Mouse (Mus musculus) forebrain, embryonic 12.5 days (tissue): ENCODE results near the gene Aen. TPM values are rescaled to one million over a fixed set of nuclear protein-coding genes. Genes with fewer than 3 reads are reported as not detected.

Experiments used
- ATAC-seq: fragments of 200-750 bp; cut with Nextera tagmentation; 2 replicates; pipeline ENCODE4 v1.8.0; 2017; ENCODE audit warnings: moderate TSS enrichment; ENCODE audit not compliant: low FRiP score
- H3K27ac ChIP-seq: fragments of 300-500 bp; sonication (generic); 2 replicates; pipeline ENCODE4 v1.5.1; 2016; ENCODE audit warnings: mild to moderate bottlenecking
- H3K27me3 ChIP-seq: fragments of 300-500 bp; sonication (generic); 2 replicates; pipeline ENCODE4 v1.6.1; 2016; ENCODE audit warnings: mild to moderate bottlenecking
- H3K36me3 ChIP-seq: fragments of 300-500 bp; sonication (generic); replicated peaks from 2 replicates; pipeline ENCODE4 v1.6.1; 2016; ENCODE audit warnings: mild to moderate bottlenecking
- H3K4me1 ChIP-seq: fragments of 300-500 bp; sonication (generic); 2 replicates; pipeline ENCODE4 v1.6.1; 2016
- H3K4me2 ChIP-seq: fragments of 300-500 bp; sonication (generic); 2 replicates; pipeline ENCODE4 v1.6.1; 2016; ENCODE audit warnings: mild to moderate bottlenecking, moderate library complexity
- H3K4me3 ChIP-seq: fragments of 300-500 bp; sonication (generic); replicated peaks from 2 replicates; pipeline ENCODE4 v1.5.1; 2016; ENCODE audit warnings: mild to moderate bottlenecking
- H3K9ac ChIP-seq: fragments of 300-500 bp; sonication (generic); 2 replicates; pipeline ENCODE4 v1.6.1; 2016; ENCODE audit warnings: mild to moderate bottlenecking
- H3K9me3 ChIP-seq: fragments of 300-500 bp; sonication (generic); 2 replicates; pipeline ENCODE4 v1.6.1; 2016
- WGBS: fragments of 180-500 bp; shearing (Covaris S2); methylation state at CpG from one replicate; pipeline ENCODE4 v1.1.7; 2016; 5-methylcytosine and 5-hydroxymethylcytosine counted together
- polyA plus RNA-seq: library from polyadenylated mRNA; unstranded; fragments of >200 nt; fragmentation: Nextera tagmentation; extraction: Ambion mirVana; gene quantifications from 2 replicates; pipeline ENCODE4 v1.2.1, GENCODE M21; 2016

Gene Aen
- polyA plus RNA-seq, 1 experiment from 2014 or later: 55.2 TPM

DNA sequence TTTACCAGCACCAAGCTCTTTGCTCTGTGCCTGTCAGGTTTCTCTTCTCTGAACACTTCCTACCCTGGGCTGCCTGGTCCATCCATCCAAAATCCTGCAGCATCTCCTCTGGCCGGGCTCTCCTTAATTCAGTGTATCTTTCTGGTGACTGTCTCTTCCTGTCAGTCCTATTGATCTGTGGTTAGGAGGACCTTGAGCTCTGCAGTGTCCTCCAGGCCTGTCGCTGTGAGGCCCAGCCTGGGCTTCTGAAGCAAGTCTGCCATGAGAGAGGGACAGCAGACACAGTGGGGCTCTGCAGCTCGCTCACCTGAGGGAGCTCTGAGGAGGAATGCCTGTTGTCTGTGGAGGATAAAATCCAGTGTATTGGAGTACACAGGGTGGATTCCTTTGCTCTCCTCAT lies 1.9 kb downstream of the Aen start:
- Histone ChIP-seq H3K4me1 (peaks cover 23% of the 10 kb centered on the region), H3K36me3 (peaks cover 16% of the 10 kb centered on the region), H3K4me2 (no peak overlapping the region), H3K9ac (no peak overlapping the region), H3K27me3 (peaks cover 4% of the 10 kb centered on the region; the same call in 1 of the 2 replicates), H3K4me3 (no peak overlapping the region), H3K27ac (no peak overlapping the region), H3K9me3 (no peaks in the 10 kb centered on the region)
- no peak for ATAC-seq
- 93% methylated on average over 3 of the region's 3 CpGs for WGBS

DNA sequence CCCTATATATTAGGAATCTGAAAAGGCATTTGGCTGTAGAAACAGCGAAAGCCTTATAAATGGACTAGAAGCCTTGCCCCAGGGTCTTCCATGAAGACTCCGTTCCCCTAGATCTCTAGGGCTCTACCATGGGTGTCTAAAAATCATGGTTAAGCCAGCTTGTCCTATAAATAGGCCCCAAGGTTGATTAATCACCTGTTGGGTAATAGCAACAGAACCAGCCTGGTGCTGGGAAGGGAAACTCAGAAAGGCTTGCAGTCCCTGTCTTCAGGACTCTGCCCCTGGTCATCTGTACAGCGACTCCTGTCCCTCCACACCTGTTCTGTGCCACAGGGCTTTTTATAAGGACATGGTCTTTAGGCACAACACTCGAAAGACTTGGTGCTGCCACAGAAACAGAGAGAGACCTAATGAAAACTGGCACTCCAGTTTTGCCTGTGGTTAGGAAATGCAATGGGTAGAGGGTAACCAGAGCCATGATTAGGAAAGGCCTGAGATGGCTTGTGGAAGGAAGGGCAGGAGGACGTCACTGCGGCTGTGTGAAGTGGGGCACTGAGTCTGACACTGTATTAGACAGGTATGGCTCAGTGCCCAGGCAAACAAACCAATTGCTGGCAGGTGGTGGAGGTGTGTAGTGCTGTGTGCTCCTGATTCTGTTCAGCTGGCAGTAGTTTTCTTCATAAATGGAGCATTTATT lies 7.7 kb downstream of the Aen start:
- Histone ChIP-seq H3K4me1 (no peaks in the 10 kb centered on the region), H3K9me3 (no peaks in the 10 kb centered on the region), H3K4me3 (no peak overlapping the region), H3K9ac (no peak overlapping the region), H3K4me2 (no peak overlapping the region), H3K27me3 (no peaks in the 10 kb centered on the region), H3K36me3 (peaks cover 59% of the 10 kb centered on the region), H3K27ac (no peak overlapping the region)
- 96% methylated on average over 6 of the region's 6 CpGs for WGBS
- ATAC-seq: no peak

DNA sequence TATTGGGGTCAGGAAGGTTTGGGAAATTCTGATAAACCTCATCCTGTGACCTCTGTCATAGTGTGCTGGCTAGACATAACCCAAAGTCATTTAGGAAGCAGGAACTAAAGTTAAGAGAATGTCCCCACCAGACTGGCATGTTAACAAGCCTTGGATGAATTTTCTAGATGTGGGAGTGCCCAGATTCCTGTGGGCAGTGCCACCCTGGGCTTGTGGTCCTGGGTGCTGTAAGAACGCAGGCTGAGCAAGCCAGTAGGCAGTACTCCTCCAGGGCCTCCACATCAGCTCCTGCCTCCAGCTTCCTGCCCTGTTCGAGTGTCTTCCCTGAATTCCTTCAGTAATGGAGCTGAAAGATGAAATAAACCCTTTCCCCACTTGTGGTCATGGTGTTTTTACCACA lies 8.5 kb downstream of the Aen start:
- H3K9ac ChIP-seq: no peak overlapping the region
- no peak overlapping the region for H3K27ac ChIP-seq
- H3K4me1 ChIP-seq: no peaks in the 10 kb centered on the region
- no peak overlapping the region for H3K4me2 ChIP-seq
- no peaks in the 10 kb centered on the region for H3K9me3 ChIP-seq
- H3K4me3 ChIP-seq: no peak overlapping the region
- WGBS: 93% methylated on average over 2 of the region's 2 CpGs
- ATAC-seq: no peak
- H3K36me3 ChIP-seq: peaks cover 59% of the 10 kb centered on the region
- H3K27me3 ChIP-seq: no peaks in the 10 kb centered on the region

DNA sequence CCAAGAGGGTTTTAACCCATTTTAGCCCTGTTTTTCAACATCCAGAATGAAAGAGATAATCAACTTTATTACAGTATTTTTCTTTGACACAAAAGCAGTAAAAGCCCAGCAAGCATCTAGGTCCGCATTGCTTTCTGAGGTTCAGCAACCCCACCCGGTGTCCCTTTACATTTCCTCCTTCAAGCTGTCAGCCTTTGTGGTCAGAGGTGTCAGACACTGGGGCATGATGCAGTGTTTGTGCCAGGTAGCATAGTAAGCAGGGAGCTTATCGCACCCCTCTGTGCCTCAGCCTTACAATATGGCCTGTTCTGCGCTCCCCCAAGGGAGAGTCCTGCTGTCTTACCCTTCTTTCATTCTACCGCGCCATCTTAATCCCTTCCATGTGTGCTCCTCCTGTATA lies 13.4 kb downstream of the Aen start:
- peaks cover 16% of the 10 kb centered on the region for H3K4me1 ChIP-seq
- H3K9ac ChIP-seq: no peak overlapping the region
- H3K27me3 ChIP-seq: no peaks in the 10 kb centered on the region
- no peak overlapping the region for H3K4me2 ChIP-seq
- no peak overlapping the region for H3K4me3 ChIP-seq
- no peak for ATAC-seq
- no peak overlapping the region for H3K27ac ChIP-seq
- 90% methylated on average over 6 of the region's 6 CpGs for WGBS
- H3K36me3 ChIP-seq: peaks cover 37% of the 10 kb centered on the region
- H3K9me3 ChIP-seq: no peaks in the 10 kb centered on the region

DNA sequence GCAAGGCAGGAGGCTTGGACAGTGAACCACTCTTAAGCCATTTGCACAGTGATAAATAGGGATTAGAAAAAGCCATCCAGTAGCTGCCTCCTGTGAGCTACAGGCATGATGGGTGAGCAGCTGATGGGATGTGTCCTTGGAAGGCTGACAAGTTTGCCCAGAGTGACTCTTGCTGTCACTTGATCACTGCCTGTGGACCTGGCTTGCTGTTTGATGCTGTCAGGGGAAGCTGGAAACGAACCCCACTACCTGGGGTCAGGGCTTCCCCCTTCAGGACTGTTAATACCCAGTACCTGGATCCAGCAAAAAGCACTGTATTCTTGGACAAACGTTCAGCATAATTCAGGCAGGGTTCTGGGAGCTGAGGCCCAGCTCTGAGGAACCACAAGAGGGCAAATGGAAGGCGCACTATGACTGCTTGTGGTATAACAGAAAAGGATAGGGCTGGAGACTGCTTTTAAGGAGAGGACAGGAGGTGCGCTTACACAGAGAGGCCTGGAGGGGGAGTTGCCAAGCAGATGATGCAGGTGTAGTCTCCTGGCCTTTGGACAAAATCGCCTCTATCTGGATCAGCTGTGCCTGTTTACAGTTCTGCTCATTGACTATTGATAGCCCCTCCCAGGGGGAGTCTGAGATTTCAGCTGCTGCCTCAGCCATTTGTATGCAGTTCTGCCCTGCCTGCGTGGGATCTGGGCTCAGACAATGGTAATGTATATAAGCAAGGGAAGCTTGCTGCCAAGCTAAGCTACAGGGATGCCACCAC lies 14.9 kb downstream of the Aen start:
- peaks cover 24% of the 10 kb centered on the region for H3K36me3 ChIP-seq
- H3K9me3 ChIP-seq: no peaks in the 10 kb centered on the region
- no peak overlapping the region for H3K4me3 ChIP-seq
- H3K4me1 ChIP-seq: peaks cover 16% of the 10 kb centered on the region
- H3K27me3 ChIP-seq: no peaks in the 10 kb centered on the region
- no peak overlapping the region for H3K9ac ChIP-seq
- WGBS: 40% methylated on average over 6 of the region's 6 CpGs
- no peak overlapping the region for H3K27ac ChIP-seq
- H3K4me2 ChIP-seq: no peak overlapping the region
- ATAC-seq: no peak; the same call in 1 of the 2 replicates

DNA sequence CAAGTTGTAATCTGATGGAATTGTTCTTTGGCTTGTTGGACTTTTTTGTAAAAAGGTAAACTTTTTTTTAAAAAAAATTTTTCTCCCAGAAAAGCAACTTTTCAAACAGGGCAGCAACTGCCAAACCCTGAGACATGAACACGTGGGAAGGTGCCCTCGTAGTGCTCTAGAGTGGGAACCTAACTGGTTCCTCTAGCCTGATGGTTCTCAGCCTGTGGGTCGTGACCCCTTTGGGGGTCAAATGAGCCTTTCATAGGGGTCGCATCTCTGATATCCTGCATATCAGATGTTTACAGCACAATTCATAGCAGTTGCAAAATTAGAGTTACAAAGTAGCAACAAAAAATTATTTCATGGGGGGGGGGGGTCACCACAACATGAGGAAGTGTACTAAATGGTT lies 15.6 kb downstream of the Aen start:
- Histone ChIP-seq H3K9ac (no peak overlapping the region), H3K4me3 (no peak overlapping the region), H3K9me3 (no peaks in the 10 kb centered on the region), H3K27me3 (no peaks in the 10 kb centered on the region), H3K36me3 (peaks cover 17% of the 10 kb centered on the region), H3K4me1 (peaks cover 16% of the 10 kb centered on the region), H3K27ac (no peak overlapping the region), H3K4me2 (no peak overlapping the region)
- WGBS: 88% methylated on average over 4 of the region's 4 CpGs
- no peak for ATAC-seq

DNA sequence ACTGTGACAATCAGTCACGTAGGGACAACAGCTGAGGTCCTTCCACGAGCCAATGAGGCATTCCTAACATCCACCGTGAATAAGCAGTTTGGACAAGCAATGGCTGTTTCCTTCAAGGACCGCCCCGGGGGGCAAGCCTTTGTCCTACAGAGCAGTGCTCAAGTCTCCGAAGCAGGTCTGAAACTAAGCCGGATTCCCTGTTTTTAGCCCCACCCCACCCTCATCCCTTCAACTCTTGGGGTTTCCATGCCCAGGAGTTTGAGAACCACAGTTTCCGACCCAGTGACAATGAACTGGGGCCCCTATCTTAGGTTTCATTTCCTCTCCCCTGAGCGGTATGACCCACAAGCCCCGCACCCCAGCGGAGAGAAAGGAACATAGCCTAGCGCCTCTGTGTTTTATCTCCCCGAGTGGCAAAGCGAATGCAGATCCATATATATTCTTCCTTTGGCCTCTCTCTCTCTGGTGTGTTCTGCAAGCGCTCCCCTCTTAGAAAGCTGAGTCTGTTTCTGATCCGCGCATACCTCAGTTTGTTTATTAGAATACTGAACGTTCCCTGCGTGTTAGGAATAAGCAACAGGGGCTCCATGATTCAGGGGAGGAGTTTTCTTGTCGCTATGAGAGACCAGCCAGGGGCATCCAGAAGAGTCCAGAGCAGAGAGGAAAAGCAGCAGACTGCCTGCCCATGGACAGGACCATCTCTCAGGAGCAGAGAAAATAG lies 16.8 kb downstream of the Aen start:
- H3K4me3 ChIP-seq: 0 out of 2 replicates have a peak overlapping the region, but pooled peaks have one; percentile 3
- H3K4me1 ChIP-seq: peaks cover 16% of the 10 kb centered on the region
- peak overlapping the region; percentile 42 for H3K4me2 ChIP-seq
- no peaks in the 10 kb centered on the region for H3K27me3 ChIP-seq
- 0 out of 2 replicates have a peak, but pooled peaks have one; percentile 11 for ATAC-seq
- peaks cover 6% of the 10 kb centered on the region; the same call in 1 of the 2 replicates for H3K36me3 ChIP-seq
- no peaks in the 10 kb centered on the region for H3K9me3 ChIP-seq
- 13% methylated on average over 20 of the region's 20 CpGs for WGBS
- no peak overlapping the region for H3K9ac ChIP-seq
- H3K27ac ChIP-seq: no peak overlapping the region

DNA sequence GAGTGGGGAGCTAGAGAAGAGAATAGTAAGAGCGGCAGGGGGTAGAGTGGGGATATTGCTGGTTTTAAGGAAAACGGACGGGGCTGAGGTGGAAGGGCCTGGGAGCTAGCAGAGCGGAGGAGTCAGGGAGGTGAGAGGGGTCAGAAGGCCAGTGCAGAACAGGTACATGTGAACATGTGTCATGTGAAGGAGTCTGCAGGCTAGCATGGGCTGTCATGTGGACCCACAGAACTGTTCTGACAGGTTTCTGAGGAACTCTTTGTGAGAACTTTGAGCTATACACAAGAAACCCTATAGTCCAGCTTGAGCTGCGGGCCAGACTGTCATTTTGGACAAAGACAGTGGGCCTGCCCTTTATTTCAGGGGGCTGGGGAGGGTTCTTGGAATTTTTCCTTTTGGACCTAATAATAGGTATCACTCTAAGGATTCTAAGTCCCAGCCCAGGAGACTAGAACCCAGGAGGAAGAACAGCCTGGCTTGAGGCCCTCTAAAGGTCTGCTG lies 17.4 kb downstream of the Aen start, which contains the start of gene Isg20:
Isg20 (plus strand) TSS at position 451 of the 501 bp plus-strand sequence.
- H3K27me3 ChIP-seq: no peaks in the 10 kb centered on the region
- peak within 1 kb of the TSS; percentile 42 for H3K4me2 ChIP-seq
- H3K4me3 ChIP-seq: 0 out of 2 replicates have a peak within 1 kb of the TSS, but pooled peaks have one; percentile 3
- peaks cover 6% of the 10 kb centered on the region; the same call in 1 of the 2 replicates for H3K36me3 ChIP-seq
- H3K27ac ChIP-seq: no peak within 1 kb of the TSS
- 55% methylated on average over 5 of the region's 5 CpGs for WGBS
- no peak within 1 kb of the TSS for H3K9ac ChIP-seq
- H3K9me3 ChIP-seq: no peaks in the 10 kb centered on the region
- ATAC-seq: no peak
- H3K4me1 ChIP-seq: peaks cover 16% of the 10 kb centered on the region

DNA sequence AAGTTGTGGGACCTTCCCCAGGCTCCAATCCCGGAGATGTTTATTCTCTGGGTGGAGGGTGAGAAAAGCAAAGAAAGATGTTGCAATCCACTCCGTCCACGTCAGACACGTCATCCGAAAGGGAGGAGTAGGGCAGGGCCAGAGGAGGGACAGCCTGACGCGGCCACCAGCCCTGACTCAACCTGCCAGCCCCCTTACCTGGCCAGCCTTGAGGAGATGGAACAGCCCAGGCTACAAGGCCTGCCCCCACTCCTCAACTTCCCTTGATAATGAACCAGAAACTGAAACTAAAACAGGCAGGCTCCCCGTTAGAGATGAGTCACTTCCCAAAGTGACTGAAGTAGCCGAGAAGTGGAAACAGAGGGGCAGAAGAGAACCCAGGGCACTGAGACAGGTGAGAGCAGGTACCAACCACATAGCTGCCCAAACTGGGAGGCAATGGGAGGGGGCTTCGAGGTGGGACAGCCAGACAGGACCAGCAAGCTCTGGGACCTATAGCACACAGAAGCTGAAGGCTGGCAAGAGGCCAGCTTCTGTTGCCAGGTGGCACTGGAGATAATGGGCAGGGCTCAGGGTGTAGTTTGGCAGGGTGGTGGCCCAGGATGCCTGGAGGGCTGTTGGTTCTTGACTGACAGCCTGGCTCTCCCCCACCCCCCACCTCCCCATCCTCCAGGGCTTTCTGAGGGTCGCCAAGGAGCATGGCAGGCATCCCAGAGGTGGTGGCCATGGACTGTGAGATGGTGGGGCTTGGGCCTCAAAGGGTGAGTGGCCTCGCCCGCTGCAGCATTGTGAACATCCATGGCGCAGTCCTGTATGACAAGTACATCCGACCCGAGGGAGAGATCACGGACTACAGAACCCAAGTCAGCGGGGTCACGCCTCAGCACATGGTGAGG lies 18.2 kb downstream of the Aen start:
- Histone ChIP-seq H3K4me3 (no peak overlapping the region), H3K4me2 (no peak overlapping the region), H3K9ac (no peak overlapping the region), H3K9me3 (no peaks in the 10 kb centered on the region), H3K4me1 (peaks cover 16% of the 10 kb centered on the region), H3K27me3 (no peaks in the 10 kb centered on the region), H3K36me3 (no peaks in the 10 kb centered on the region), H3K27ac (no peak overlapping the region)
- 86% methylated on average over 19 of the region's 19 CpGs for WGBS
- ATAC-seq: peak; percentile 10; the same call in 1 of the 2 replicates

DNA sequence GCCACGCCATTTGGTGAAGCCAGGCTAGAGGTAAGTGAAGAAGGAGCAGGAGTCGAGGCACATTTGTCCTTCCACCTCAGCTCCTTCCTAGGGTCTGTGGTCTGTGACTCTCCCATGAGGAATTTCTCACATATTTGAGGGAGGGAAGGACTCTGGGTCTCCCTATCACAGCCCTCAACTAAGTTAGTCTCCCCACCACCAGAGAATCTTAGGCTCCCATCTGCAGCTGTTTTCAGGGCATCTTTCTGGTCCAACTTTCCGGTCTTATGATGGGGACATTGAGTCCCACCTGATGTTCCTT lies 18.8 kb downstream of the Aen start:
- H3K27me3 ChIP-seq: no peaks in the 10 kb centered on the region
- no peaks in the 10 kb centered on the region for H3K9me3 ChIP-seq
- H3K4me3 ChIP-seq: no peak overlapping the region
- no peak overlapping the region for H3K4me2 ChIP-seq
- H3K9ac ChIP-seq: no peak overlapping the region
- WGBS: 92% methylated on average over 3 of the region's 3 CpGs
- H3K4me1 ChIP-seq: peaks cover 16% of the 10 kb centered on the region
- ATAC-seq: no peak
- H3K27ac ChIP-seq: no peak overlapping the region
- no peaks in the 10 kb centered on the region for H3K36me3 ChIP-seq

DNA sequence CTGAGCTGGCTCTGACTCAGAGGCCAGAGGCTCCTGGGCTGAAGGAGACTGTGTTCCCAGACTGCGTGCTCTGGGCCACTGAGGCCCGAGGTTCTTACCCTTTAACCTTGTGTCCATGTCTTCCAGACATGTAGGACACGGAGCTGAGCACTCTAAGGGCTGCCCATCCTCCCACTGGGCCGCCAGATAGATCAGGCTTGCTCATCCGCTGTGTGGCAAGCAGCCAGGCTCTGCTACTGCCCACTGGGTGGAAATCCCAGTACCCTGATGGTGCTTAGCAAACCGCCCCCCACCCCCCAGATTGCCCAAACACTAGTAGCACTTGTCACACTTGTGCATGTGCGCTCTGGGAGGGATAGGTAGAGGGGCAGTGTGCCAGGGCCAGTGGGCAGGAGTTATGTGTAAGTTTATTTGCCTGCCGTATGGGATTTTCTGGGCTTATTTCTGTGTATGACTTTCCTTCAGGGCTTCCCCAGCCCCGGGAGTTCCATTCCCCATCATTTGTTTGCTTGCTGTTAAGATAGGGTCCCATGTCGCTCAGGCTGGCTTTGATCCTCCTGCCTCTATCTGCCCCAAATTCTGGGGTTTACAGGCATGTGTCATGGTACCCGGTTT lies 19.3 kb downstream of the Aen start:
- Histone ChIP-seq H3K36me3 (no peaks in the 10 kb centered on the region), H3K4me2 (no peak overlapping the region), H3K4me1 (peaks cover 16% of the 10 kb centered on the region), H3K9ac (no peak overlapping the region), H3K27me3 (no peaks in the 10 kb centered on the region), H3K9me3 (no peaks in the 10 kb centered on the region), H3K27ac (no peak overlapping the region), H3K4me3 (no peak overlapping the region)
- ATAC-seq: no peak
- WGBS: 91% methylated on average over 11 of the region's 11 CpGs
